Mouse (Mus musculus): ENCODE measurements around the gene Pick1. TPM values are rescaled to one million over a fixed set of nuclear protein-coding genes. Genes with fewer than 3 reads are reported as not detected.

Pick1 gene
- polyA plus RNA-seq, 1 experiment from 2014 or later = 31.8 TPM

DNA sequence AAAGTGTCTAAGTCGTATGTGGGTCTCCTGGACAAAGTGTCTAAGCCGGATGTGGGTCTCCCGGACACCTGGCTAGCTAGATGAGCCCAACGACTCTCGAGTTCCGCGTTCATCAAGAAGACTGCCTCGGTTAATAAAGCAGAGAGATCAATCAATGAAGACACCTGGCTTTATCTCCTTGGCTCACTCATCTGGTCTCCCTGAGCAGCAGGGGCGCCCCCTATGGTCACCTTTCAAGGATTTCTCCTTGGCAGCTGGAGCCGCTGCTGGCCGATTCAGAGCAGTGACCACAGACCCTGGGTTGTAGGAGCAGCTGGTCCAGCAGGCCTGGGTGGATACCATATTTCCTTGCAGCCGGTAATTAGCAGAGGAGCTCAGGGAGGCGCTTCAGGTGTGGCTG is 33.4 kb downstream of the Pick1 start:
- no peak overlapping the region for H3K4me3 ChIP-seq (replicated peaks; ENCODE audit: low read depth, low read length)
- no peaks in the 10 kb centered on the region for H3K27me3 ChIP-seq (ENCODE audit: insufficient read depth, low read length)
- H3K27ac ChIP-seq = no peak overlapping the region
- no peak overlapping the region for H3K9ac ChIP-seq (ENCODE audit: low read depth, low read length)
- DNase-seq (ENCODE audit: low spot score) = peak; percentile 70
- H3K9me3 ChIP-seq (replicated peaks; ENCODE audit: low read length) = no peaks in the 10 kb centered on the region
- 21% methylated on average over 13 of the region's 13 CpGs for WGBS
- H3K4me2 ChIP-seq (ENCODE audit: low read length) = peak overlapping the region; percentile 98; the same call in 1 of the 2 replicates
- H3K36me3 ChIP-seq (ENCODE audit: insufficient read depth, low read length) = no peaks in the 10 kb centered on the region
- TF ChIP-seq CTCF (IDR thresholded peaks at IDR 0.05; ENCODE audit: low read depth) = peak; percentile 63
- no peaks in the 10 kb centered on the region; the same call in 1 of the 2 replicates for H3K4me1 ChIP-seq (replicated peaks; ENCODE audit: insufficient read depth, low read length)
- ATAC-seq (replicated peaks; ENCODE audit: low FRiP score, low read depth) = no peak

GRCm38 (mm10) chr15:79262786-79263309 is 33.9 kb downstream of the Pick1 start:
- Histone ChIP-seq H3K36me3 (ENCODE audit: insufficient read depth, low read length) (no peaks in the 10 kb centered on the region), H3K27me3 (ENCODE audit: insufficient read depth, low read length) (no peaks in the 10 kb centered on the region), H3K9me3 (replicated peaks; ENCODE audit: low read length) (no peaks in the 10 kb centered on the region), H3K27ac (no peak overlapping the region), H3K4me3 (replicated peaks; ENCODE audit: low read depth, low read length) (no peak overlapping the region), H3K9ac (ENCODE audit: low read depth, low read length) (no peak overlapping the region), H3K4me2 (ENCODE audit: low read length) (no peak overlapping the region), H3K4me1 (replicated peaks; ENCODE audit: insufficient read depth, low read length) (no peaks in the 10 kb centered on the region; the same call in 1 of the 2 replicates)
- no peak for TF ChIP-seq CTCF (IDR thresholded peaks at IDR 0.05; ENCODE audit: low read depth)
- ATAC-seq (replicated peaks; ENCODE audit: low FRiP score, low read depth) = no peak
- DNase-seq (ENCODE audit: low spot score) = no peak
- 94% methylated on average over 3 of the region's 3 CpGs for WGBS

- H3K4me1 ChIP-seq (replicated peaks; ENCODE audit: insufficient read depth, low read length) = no peaks in the 10 kb centered on the region; the same call in 1 of the 2 replicates
- H3K27me3 ChIP-seq (ENCODE audit: insufficient read depth, low read length) = no peaks in the 10 kb centered on the region
- no peak overlapping the region for H3K27ac ChIP-seq
- DNase-seq (ENCODE audit: low spot score) (no peak), ATAC-seq (replicated peaks; ENCODE audit: low FRiP score, low read depth) (no peak)
- 95% methylated on average over 6 of the region's 6 CpGs for WGBS
- no peaks in the 10 kb centered on the region for H3K36me3 ChIP-seq (ENCODE audit: insufficient read depth, low read length)
- no peak overlapping the region for H3K4me2 ChIP-seq (ENCODE audit: low read length)
- H3K9me3 ChIP-seq (replicated peaks; ENCODE audit: low read length) = no peaks in the 10 kb centered on the region
- H3K4me3 ChIP-seq (replicated peaks; ENCODE audit: low read depth, low read length) = no peak overlapping the region
- no peak overlapping the region for H3K9ac ChIP-seq (ENCODE audit: low read depth, low read length)
- no peak for TF ChIP-seq CTCF (IDR thresholded peaks at IDR 0.05; ENCODE audit: low read depth)
Observed at GRCm38 (mm10) chr15:79263726-79264125, 34.8 kb downstream of the Pick1 start.

DNA sequence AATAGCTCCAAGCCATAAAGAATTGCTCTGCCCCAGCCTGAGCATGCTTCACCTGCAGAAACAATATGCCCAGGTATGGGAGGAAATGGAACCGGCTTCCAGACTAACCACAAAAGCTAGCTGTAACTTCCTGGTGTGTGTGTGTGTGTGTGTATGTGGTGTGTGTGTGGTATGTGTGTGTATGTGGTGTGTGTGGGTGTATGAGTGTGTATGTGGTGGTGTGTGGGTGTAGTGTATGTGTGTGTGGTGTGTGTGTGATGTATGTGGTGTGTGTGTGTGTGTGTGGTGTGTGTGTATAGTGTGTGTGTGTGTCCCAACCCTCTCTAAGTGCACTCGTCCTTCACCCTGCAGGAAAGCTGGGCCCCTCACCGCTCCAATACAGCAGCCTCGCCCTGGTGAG is 36.4 kb downstream of the Pick1 start:
- H3K27me3 ChIP-seq (ENCODE audit: insufficient read depth, low read length) = no peaks in the 10 kb centered on the region
- 54% methylated on average over 4 of the region's 4 CpGs for WGBS
- DNase-seq (ENCODE audit: low spot score) = no peak
- no peak overlapping the region for H3K4me2 ChIP-seq (ENCODE audit: low read length)
- no peak overlapping the region for H3K9ac ChIP-seq (ENCODE audit: low read depth, low read length)
- no peak for ATAC-seq (replicated peaks; ENCODE audit: low FRiP score, low read depth)
- no peak overlapping the region for H3K4me3 ChIP-seq (replicated peaks; ENCODE audit: low read depth, low read length)
- H3K9me3 ChIP-seq (replicated peaks; ENCODE audit: low read length) = no peaks in the 10 kb centered on the region
- TF ChIP-seq CTCF (IDR thresholded peaks at IDR 0.05; ENCODE audit: low read depth) = no peak
- no peak overlapping the region for H3K27ac ChIP-seq
- H3K4me1 ChIP-seq (replicated peaks; ENCODE audit: insufficient read depth, low read length) = no peaks in the 10 kb centered on the region; the same call in none of the 2 replicates
- H3K36me3 ChIP-seq (ENCODE audit: insufficient read depth, low read length) = no peaks in the 10 kb centered on the region

DNA sequence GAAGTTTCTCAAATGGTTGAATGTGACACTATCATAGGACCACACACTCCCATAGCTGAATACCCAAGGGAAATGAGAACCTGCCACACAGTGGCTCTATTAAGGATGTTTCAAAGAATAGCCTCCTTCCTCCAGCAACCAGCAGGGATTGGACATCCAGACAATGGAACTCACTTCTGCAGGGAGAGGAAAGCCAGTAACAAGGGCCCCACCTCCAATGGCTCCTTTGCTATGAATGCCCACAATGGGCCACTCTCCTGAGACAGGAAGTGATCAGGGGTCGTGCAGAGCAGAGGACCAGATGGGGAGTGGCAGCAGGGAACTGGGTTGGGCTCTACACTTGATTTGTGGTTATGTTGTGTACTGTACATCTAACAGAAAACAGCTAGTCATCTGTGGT is 39.5 kb downstream of the Pick1 start:
- Histone ChIP-seq H3K9me3 (replicated peaks; ENCODE audit: low read length) (no peaks in the 10 kb centered on the region), H3K27ac (no peak overlapping the region), H3K4me2 (ENCODE audit: low read length) (no peak overlapping the region), H3K36me3 (ENCODE audit: insufficient read depth, low read length) (no peaks in the 10 kb centered on the region), H3K4me3 (replicated peaks; ENCODE audit: low read depth, low read length) (no peak overlapping the region), H3K4me1 (replicated peaks; ENCODE audit: insufficient read depth, low read length) (no peaks in the 10 kb centered on the region; the same call in 1 of the 2 replicates), H3K9ac (ENCODE audit: low read depth, low read length) (no peak overlapping the region), H3K27me3 (ENCODE audit: insufficient read depth, low read length) (no peaks in the 10 kb centered on the region)
- no peak for ATAC-seq (replicated peaks; ENCODE audit: low FRiP score, low read depth)
- no peak for TF ChIP-seq CTCF (IDR thresholded peaks at IDR 0.05; ENCODE audit: low read depth)
- WGBS = 22% methylated on average over 1 of the region's 1 CpGs
- DNase-seq (ENCODE audit: low spot score) = no peak

- TF ChIP-seq CTCF (IDR thresholded peaks at IDR 0.05; ENCODE audit: low read depth) = peak; percentile 14; the same call in 1 of the 2 replicates
- no peak overlapping the region for H3K27ac ChIP-seq
- WGBS = 1% methylated on average over 33 of the region's 33 CpGs
- ATAC-seq (replicated peaks; ENCODE audit: low FRiP score, low read depth) (no peak), DNase-seq (ENCODE audit: low spot score) (peak; percentile 73)
- no peaks in the 10 kb centered on the region; the same call in 1 of the 2 replicates for H3K4me1 ChIP-seq (replicated peaks; ENCODE audit: insufficient read depth, low read length)
- no peak overlapping the region for H3K9ac ChIP-seq (ENCODE audit: low read depth, low read length)
- H3K27me3 ChIP-seq (ENCODE audit: insufficient read depth, low read length) = no peaks in the 10 kb centered on the region
- peak overlapping the region; percentile 53 for H3K4me2 ChIP-seq (ENCODE audit: low read length)
- no peaks in the 10 kb centered on the region for H3K36me3 ChIP-seq (ENCODE audit: insufficient read depth, low read length)
- H3K4me3 ChIP-seq (replicated peaks; ENCODE audit: low read depth, low read length) = 0 out of 2 replicates have a peak overlapping the region, but pooled peaks have one; percentile 4
- no peaks in the 10 kb centered on the region for H3K9me3 ChIP-seq (replicated peaks; ENCODE audit: low read length)
Observed at GRCm38 (mm10) chr15:79270317-79271123, 41.5 kb downstream of the Pick1 start.

Measured in kidney, postnatal 0 days (tissue).